23 mouse cellular contexts compared by ENCODE assay signal in genomic region chr11:88602471-88603120, GRCm38 (mm10).
DNase-seq lines count a peak whose midpoint lies in the region; ATAC-seq lines count a peak whose summit lies in the region.
"Had no signal": no experiment of that assay in that cellular context is flagged by ENCODE, and none has a peak within 500 bp of the region (broad histone marks: within the 10 kb centered on the region; RNA-seq: fewer than 3 reads in every experiment).

No protein-coding gene starts in this region.

- peak overlapping the region; percentile 45 for H3K27ac ChIP-seq in kidney, embryonic 15.5 days
- H3K27ac ChIP-seq: embryonic facial prominence, embryonic 15.5 days; limb, embryonic 13.5 days; liver, embryonic 13.5 days had no signal

- no peaks in the 10 kb centered on the region for H3K27me3 ChIP-seq in kidney, embryonic 15.5 days
- H3K27me3 ChIP-seq: CH12.LX; embryonic facial prominence, embryonic 15.5 days; hindbrain, embryonic 12.5 days; limb, embryonic 13.5 days; liver, embryonic 13.5 days had no signal

- peak; percentile 87 for DNase-seq in adrenal gland, adult 2 months
- no peak for DNase-seq in adrenal gland, adult 18-20 months (ENCODE audit: low spot score in 2 of 2)
- DNase-seq in kidney, postnatal 36 days, result no peak
- DNase-seq in adrenal gland, adult 8-10 months, result peak; percentile 85
- DNase-seq in thymus, adult 18-20 months, result no peak
- DNase-seq: cerebellum, adult 9-10 months; gastrocnemius, postnatal 10 days; heart, adult 18-20 months; kidney, adult 8-10 months; layer of hippocampus, postnatal 36 days; liver, embryonic 13.5 days; lung, embryonic 14.5 days; lung, postnatal 4 days; right cerebral cortex, postnatal 25 days; thymus, postnatal 14 days had no signal

- no peak overlapping the region for H3K4me3 ChIP-seq in kidney, embryonic 15.5 days (replicated peaks)
- H3K4me3 ChIP-seq: embryonic facial prominence, embryonic 15.5 days; hindbrain, embryonic 12.5 days; limb, embryonic 13.5 days; liver, embryonic 13.5 days; midbrain, embryonic 10.5 days had no signal

- peaks cover 22% of the 10 kb centered on the region for H3K36me3 ChIP-seq in kidney, embryonic 15.5 days
- H3K36me3 ChIP-seq: embryonic facial prominence, embryonic 15.5 days had no signal

- WGBS in kidney, embryonic 15.5 days, result 22% methylated on average over 7 of the region's 7 CpGs

- ATAC-seq in kidney, embryonic 15.5 days (replicated peaks; ENCODE audit: low FRiP score), result no peak
- 0 out of 2 replicates have a peak, but pooled peaks have one; percentile 9 for ATAC-seq in megakaryocyte progenitor cell, adult 5-6 weeks (replicated peaks; ENCODE audit: poor library complexity)
- ATAC-seq: inflammation-experienced regulatory T-cells, adult 6 months had no signal

- H3K9ac ChIP-seq in kidney, embryonic 15.5 days, result no peak overlapping the region
- H3K9ac ChIP-seq: embryonic facial prominence, embryonic 15.5 days; hindbrain, embryonic 12.5 days; limb, embryonic 13.5 days; liver, embryonic 13.5 days; lung, embryonic 14.5 days had no signal

- H3K4me2 ChIP-seq in kidney, embryonic 15.5 days, result no peak overlapping the region
- H3K4me2 ChIP-seq: embryonic facial prominence, embryonic 15.5 days; hindbrain, embryonic 12.5 days; limb, embryonic 13.5 days; liver, embryonic 13.5 days; lung, embryonic 14.5 days had no signal

- H3K9me3 ChIP-seq in kidney, embryonic 15.5 days (replicated peaks), result no peaks in the 10 kb centered on the region
- H3K9me3 ChIP-seq: embryonic facial prominence, embryonic 15.5 days; hindbrain, embryonic 12.5 days; limb, embryonic 13.5 days; liver, embryonic 13.5 days; midbrain, embryonic 10.5 days had no signal

- peaks cover 95% of the 10 kb centered on the region for H3K4me1 ChIP-seq in kidney, embryonic 15.5 days

Comparison
In these comparisons a context has a peak if more than half of its experiments do, and no peak if none do; other contexts are left out.
1. DNase-seq: peak in adrenal gland, adult 2 months (single experiment) and adrenal gland, adult 8-10 months (single experiment); none in adrenal gland, adult 18-20 months (0 of 2), kidney, postnatal 36 days (0 of 2) and thymus, adult 18-20 months (0 of 2).